Mouse (Mus musculus) heart, embryonic 14.5 days (tissue): ENCODE measurements around the gene Rnf34. TPM values are rescaled to one million over a fixed set of nuclear protein-coding genes. Genes with fewer than 3 reads are reported as not detected.

Source experiments
- ATAC-seq: fragments of 200-750 bp; cut with Nextera tagmentation; 2 replicates; pipeline ENCODE4 v1.8.0; 2017; ENCODE audit warnings: low read depth, moderate TSS enrichment; ENCODE audit not compliant: insufficient number of reproducible peaks, insufficient read depth, low FRiP score
- H3K27ac ChIP-seq, 2 experiments: fragments of 200-500 bp in 1 of 2; fragments of 300-500 bp in 1 of 2; sonication (generic) in 1 of 2; replicated peaks in 1 of 2; 2 replicates each; pipeline ENCODE4 v1.5.1; 2012 to 2014; ENCODE audit warnings: low read depth in 2 of 2, low read length in 2 of 2, control low read depth in 1 of 2, mild to moderate bottlenecking in 1 of 2, mixed read lengths in 1 of 2; ENCODE audit not compliant: control insufficient read depth in 1 of 2, insufficient read depth in 1 of 2
- H3K27me3 ChIP-seq: fragments of 300-500 bp; sonication (generic); 2 replicates; pipeline ENCODE4 v1.6.1; 2014; ENCODE audit warnings: mild to moderate bottlenecking, low read length, control low read depth; ENCODE audit not compliant: control insufficient read depth, insufficient read depth
- H3K36me3 ChIP-seq: fragments of 300-500 bp; sonication (generic); 2 replicates; pipeline ENCODE4 v1.6.1; 2014; ENCODE audit warnings: mild to moderate bottlenecking, control low read depth, low read length, mixed read lengths; ENCODE audit not compliant: control insufficient read depth, insufficient read depth
- H3K4me1 ChIP-seq, 2 experiments: fragments of 200-500 bp in 1 of 2; fragments of 300-500 bp in 1 of 2; sonication (generic) in 1 of 2; 2 replicates each; pipeline ENCODE4 v1.6.1; 2012 to 2014; ENCODE audit warnings: low read length in 2 of 2, control low read depth in 1 of 2, mixed read lengths in 1 of 2; ENCODE audit not compliant: control insufficient read depth in 2 of 2, insufficient read depth in 2 of 2
- H3K4me2 ChIP-seq: fragments of 300-500 bp; sonication (generic); 2 replicates; pipeline ENCODE4 v1.6.1; 2014; ENCODE audit warnings: mild to moderate bottlenecking, low read length
- H3K4me3 ChIP-seq, 2 experiments: fragments of 200-500 bp in 1 of 2; fragments of 300-500 bp in 1 of 2; sonication (generic) in 1 of 2; 2 replicates each; pipeline ENCODE4 v1.5.1; 2012 to 2014; ENCODE audit warnings: low read length in 2 of 2, mild to moderate bottlenecking in 2 of 2, control low read depth in 1 of 2, low read depth in 1 of 2, moderate library complexity in 1 of 2; ENCODE audit not compliant: control insufficient read depth in 1 of 2, insufficient read depth in 1 of 2
- H3K9ac ChIP-seq: fragments of 300-500 bp; sonication (generic); 2 replicates; pipeline ENCODE4 v1.6.1; 2014; ENCODE audit warnings: mild to moderate bottlenecking, low read length
- H3K9me3 ChIP-seq: fragments of 300-500 bp; sonication (generic); 2 replicates; pipeline ENCODE4 v1.6.1; 2016; ENCODE audit warnings: low read length, control low read depth; ENCODE audit not compliant: control insufficient read depth
- WGBS: fragments of 180-500 bp; shearing (Covaris S2); extraction: QIAGEN DNeasy Blood & Tissue Kit; methylation state at CpG from one replicate; pipeline ENCODE4 v1.1.7; 2014; 5-methylcytosine and 5-hydroxymethylcytosine counted together
- polyA plus RNA-seq: library from polyadenylated mRNA; unstranded; fragments of >200 nt; fragmentation: Nextera tagmentation; extraction: Ambion mirVana; gene quantifications from 2 replicates; pipeline ENCODE4 v1.2.1, GENCODE M21; 2014

Rnf34 gene
- polyA plus RNA-seq, 1 experiment from 2014 or later, result 34.7 TPM

DNA sequence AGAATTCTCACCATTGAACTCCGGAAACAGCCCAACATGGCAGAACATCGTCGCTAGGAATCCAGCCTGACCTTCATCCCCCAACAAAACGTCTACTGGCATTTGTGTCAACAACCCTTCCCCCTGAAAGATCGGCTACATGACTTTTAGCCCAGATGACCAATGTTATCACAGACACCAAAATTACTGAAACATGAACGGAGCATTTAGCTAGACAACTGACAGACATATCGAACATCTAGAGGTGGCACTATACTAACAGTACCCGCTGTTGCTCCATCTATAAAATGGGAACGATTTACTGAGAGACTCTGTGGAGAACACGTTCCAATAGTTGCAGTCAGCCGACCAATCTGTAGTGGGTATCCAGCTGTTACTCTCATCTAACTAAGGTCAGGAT, 51.3 kb downstream of the Rnf34 start:
- WGBS, result 56% methylated on average over 11 of the region's 11 CpGs
- H3K4me1 ChIP-seq, result peaks cover 10 to 25% of the 10 kb centered on the region in 2 experiments
- no peaks in the 10 kb centered on the region for H3K36me3 ChIP-seq
- H3K27me3 ChIP-seq, result 0 out of 2 replicates have a peak, but pooled peaks cover 3% of the 10 kb centered on the region
- H3K4me2 ChIP-seq, result peak overlapping the region; percentile 83
- H3K9me3 ChIP-seq, result no peaks in the 10 kb centered on the region
- H3K9ac ChIP-seq, result peak overlapping the region; percentile 93
- H3K4me3 ChIP-seq, result peak overlapping the region in 1 of 2 experiments; percentile 81; a peak in 2 of 4 replicates
- H3K27ac ChIP-seq, result no peak overlapping the region
- no peak for ATAC-seq

DNA sequence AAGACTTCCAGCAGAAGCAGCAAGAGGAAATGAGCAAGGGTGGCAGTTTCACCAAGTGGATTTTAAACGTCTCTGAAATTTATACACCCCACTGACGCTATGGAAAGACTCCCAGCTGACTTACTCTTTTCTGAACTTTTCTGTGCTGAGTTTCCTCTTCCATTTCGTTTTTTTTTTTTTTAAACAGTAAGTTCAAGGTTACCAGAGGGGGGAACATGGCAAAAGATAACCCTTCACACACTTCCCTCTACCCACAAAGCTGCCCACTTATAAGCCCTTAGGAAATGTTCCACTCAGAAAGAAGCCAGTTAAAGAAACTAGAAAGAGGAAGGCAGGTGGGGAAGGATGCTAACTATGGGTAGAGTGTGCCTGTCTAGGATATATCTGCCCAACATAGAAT, 51.8 kb downstream of the Rnf34 start:
- Histone ChIP-seq H3K27ac (no peak overlapping the region), H3K36me3 (no peaks in the 10 kb centered on the region), H3K9ac (no peak overlapping the region), H3K27me3 (0 out of 2 replicates have a peak, but pooled peaks cover 3% of the 10 kb centered on the region), H3K4me1 (peaks cover 10 to 25% of the 10 kb centered on the region in 2 experiments), H3K4me2 (no peak overlapping the region), H3K9me3 (no peaks in the 10 kb centered on the region), H3K4me3 (no peak overlapping the region)
- WGBS, result 61% methylated on average over 3 of the region's 3 CpGs
- ATAC-seq, result no peak

DNA sequence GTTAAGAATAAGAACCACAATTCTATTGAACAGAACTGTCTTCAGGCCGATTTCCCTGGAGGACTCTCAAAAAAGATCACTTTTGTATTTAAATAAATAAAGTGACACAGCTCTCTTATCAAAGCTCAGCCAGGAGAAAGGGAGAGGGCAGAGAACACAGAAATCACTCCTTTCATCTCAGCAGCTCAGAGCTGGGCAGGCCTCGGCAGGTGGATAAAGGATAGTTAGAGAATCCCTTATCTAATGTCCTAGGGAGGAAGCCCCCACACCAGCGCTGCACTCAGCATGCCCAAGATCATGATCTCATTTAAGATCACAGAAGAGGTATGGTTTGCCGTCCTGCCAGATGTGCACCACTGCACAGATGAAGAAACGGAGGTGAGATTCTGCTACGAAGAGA, 52.4 kb downstream of the Rnf34 start:
- H3K9ac ChIP-seq, result no peak overlapping the region
- H3K4me1 ChIP-seq, result peaks cover 10 to 24% of the 10 kb centered on the region in 2 experiments
- WGBS, result 72% methylated on average over 6 of the region's 6 CpGs
- H3K36me3 ChIP-seq, result no peaks in the 10 kb centered on the region
- H3K4me2 ChIP-seq, result no peak overlapping the region
- ATAC-seq, result no peak
- 0 out of 2 replicates have a peak, but pooled peaks cover 3% of the 10 kb centered on the region for H3K27me3 ChIP-seq
- no peak overlapping the region for H3K27ac ChIP-seq
- H3K4me3 ChIP-seq, result no peak overlapping the region
- no peaks in the 10 kb centered on the region for H3K9me3 ChIP-seq

- 82% methylated on average over 5 of the region's 5 CpGs for WGBS
- H3K9ac ChIP-seq, result no peak overlapping the region
Observed at GRCm38 (mm10) chr5:122903165-122903564, 53.3 kb downstream of the Rnf34 start.

DNA sequence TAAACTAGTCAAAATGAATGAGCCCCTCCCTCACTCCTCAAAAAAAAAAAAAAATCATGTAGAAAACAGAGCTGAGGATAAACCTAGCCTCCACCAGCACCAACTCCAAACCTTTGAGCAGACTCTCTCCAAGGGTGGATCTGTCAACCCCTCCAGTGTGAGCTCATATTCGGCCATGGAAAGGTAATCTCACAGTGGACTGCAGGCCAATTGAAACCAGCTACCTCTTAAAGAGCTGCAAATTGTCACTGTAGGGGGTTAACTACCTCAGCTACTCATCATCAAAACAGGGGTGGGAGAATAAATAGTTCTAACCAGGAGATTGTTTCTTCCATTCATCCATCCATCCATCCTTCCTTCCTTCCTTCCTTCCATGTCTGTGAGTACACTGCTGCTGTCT, 57.3 kb downstream of the Rnf34 start:
- H3K4me2 ChIP-seq, result no peak overlapping the region
- H3K4me1 ChIP-seq, result no peaks in the 10 kb centered on the region
- no peak overlapping the region for H3K9ac ChIP-seq
- ATAC-seq, result no peak
- WGBS, result 91% methylated on average over 1 of the region's 1 CpGs
- H3K36me3 ChIP-seq, result no peaks in the 10 kb centered on the region
- H3K9me3 ChIP-seq, result no peaks in the 10 kb centered on the region
- H3K27me3 ChIP-seq, result 0 out of 2 replicates have a peak, but pooled peaks cover 2% of the 10 kb centered on the region
- no peak overlapping the region for H3K4me3 ChIP-seq
- H3K27ac ChIP-seq, result no peak overlapping the region

More at GRCm38 (mm10) chr5:122903165-122903564, 53.3 kb downstream of the Rnf34 start:
- H3K27me3 ChIP-seq, result 0 out of 2 replicates have a peak, but pooled peaks cover 3% of the 10 kb centered on the region
- H3K9me3 ChIP-seq, result no peaks in the 10 kb centered on the region
- H3K36me3 ChIP-seq, result no peaks in the 10 kb centered on the region
- H3K4me1 ChIP-seq, result peaks cover 8 to 14% of the 10 kb centered on the region in 2 experiments
- no peak for ATAC-seq
- H3K4me3 ChIP-seq, result no peak overlapping the region
- no peak overlapping the region for H3K27ac ChIP-seq
- no peak overlapping the region for H3K4me2 ChIP-seq

DNA sequence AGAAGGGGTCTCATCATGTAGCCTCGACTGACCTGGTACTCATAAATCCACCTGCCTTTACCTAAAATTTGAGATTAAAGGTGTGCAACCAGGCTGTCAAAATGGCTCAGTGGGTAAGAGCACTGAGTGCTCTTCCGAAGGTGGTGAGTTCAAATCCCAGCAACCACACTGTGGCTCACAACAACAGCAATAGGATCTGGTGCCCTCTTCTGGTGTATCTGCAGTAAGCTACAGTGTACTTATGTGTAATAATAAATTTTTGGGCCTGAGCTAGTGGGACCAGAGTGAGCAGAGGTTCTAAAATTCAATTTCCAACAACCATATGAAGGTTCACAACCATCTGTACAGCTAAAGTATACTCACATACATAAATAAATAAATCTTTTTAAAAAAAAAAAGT, 58.2 kb downstream of the Rnf34 start:
- H3K27ac ChIP-seq, result no peak overlapping the region
- no peaks in the 10 kb centered on the region for H3K36me3 ChIP-seq
- H3K4me1 ChIP-seq, result no peaks in the 10 kb centered on the region
- WGBS, result 83% methylated on average over 2 of the region's 2 CpGs
- H3K27me3 ChIP-seq, result no peaks in the 10 kb centered on the region
- no peak overlapping the region for H3K9ac ChIP-seq
- H3K4me3 ChIP-seq, result no peak overlapping the region
- H3K4me2 ChIP-seq, result no peak overlapping the region
- H3K9me3 ChIP-seq, result no peaks in the 10 kb centered on the region
- no peak for ATAC-seq

DNA sequence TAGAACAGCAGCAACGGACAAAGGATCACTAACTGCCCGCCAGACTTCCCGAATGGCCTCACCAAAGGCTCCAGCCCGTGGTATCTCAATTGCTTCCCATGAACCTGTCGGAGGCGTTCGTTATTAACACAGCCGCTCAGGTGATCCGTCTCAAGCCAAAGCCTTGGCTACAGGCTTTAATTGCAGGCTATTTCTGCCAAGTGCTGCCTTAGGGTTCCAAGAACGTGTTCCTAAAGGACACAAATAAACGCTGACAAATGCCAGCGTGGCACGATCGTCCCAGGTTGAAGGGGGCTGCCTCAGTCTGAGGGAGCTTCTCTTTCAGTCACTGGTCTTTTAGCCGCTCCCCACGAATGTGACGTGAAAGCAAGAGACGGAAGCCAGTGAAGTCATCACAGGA, 59.6 kb downstream of the Rnf34 start:
- Histone ChIP-seq H3K36me3 (peaks cover 1% of the 10 kb centered on the region; the same call in 1 of the 2 replicates), H3K4me1 (no peaks in the 10 kb centered on the region), H3K27ac (no peak overlapping the region), H3K4me2 (no peak overlapping the region), H3K9me3 (no peaks in the 10 kb centered on the region), H3K4me3 (no peak overlapping the region), H3K27me3 (no peaks in the 10 kb centered on the region), H3K9ac (no peak overlapping the region)
- no peak for ATAC-seq
- 69% methylated on average over 18 of the region's 18 CpGs for WGBS

DNA sequence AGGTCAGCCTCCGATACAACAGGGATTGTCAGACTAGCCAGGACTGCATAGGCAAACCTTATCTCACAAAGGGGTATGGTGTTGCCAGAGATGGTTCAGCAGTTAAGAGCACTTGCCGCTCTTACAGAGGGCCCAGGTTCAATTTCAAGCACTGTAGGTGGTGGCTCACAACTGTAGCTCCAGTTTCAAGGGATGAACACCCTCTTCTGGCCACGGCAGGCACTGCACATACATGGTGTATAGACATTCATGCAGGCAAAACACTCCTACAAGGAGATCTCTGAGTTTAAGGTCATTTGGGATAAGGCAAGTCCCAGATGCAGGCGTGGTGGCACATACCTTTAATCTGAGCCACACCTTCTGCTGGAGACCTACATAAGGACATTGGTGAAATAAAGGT, 63.0 kb downstream of the Rnf34 start:
- ATAC-seq, result no peak

More for the DNA sequence above, 63.0 kb downstream of the Rnf34 start:
- H3K4me3 ChIP-seq, result no peak overlapping the region
- no peaks in the 10 kb centered on the region for H3K4me1 ChIP-seq
- no peaks in the 10 kb centered on the region for H3K9me3 ChIP-seq
- H3K27ac ChIP-seq, result no peak overlapping the region
- peaks cover 7% of the 10 kb centered on the region; the same call in 1 of the 2 replicates for H3K36me3 ChIP-seq
- H3K27me3 ChIP-seq, result no peaks in the 10 kb centered on the region
- WGBS, result 87% methylated on average over 4 of the region's 4 CpGs
- H3K9ac ChIP-seq, result no peak overlapping the region
- no peak overlapping the region for H3K4me2 ChIP-seq
